Mouse (Mus musculus) testis, postnatal 14 days (tissue): ENCODE measurements around the gene Lmntd1.
A peak's percentile ranks its signal among the peaks of the same experiment; 100 is the strongest.

ENCODE experiments used
- DNase-seq: peaks from one replicate; pipeline ENCODE4 v3.0.0; 2021; ENCODE audit warnings: low spot score

Gene Lmntd1

DNA sequence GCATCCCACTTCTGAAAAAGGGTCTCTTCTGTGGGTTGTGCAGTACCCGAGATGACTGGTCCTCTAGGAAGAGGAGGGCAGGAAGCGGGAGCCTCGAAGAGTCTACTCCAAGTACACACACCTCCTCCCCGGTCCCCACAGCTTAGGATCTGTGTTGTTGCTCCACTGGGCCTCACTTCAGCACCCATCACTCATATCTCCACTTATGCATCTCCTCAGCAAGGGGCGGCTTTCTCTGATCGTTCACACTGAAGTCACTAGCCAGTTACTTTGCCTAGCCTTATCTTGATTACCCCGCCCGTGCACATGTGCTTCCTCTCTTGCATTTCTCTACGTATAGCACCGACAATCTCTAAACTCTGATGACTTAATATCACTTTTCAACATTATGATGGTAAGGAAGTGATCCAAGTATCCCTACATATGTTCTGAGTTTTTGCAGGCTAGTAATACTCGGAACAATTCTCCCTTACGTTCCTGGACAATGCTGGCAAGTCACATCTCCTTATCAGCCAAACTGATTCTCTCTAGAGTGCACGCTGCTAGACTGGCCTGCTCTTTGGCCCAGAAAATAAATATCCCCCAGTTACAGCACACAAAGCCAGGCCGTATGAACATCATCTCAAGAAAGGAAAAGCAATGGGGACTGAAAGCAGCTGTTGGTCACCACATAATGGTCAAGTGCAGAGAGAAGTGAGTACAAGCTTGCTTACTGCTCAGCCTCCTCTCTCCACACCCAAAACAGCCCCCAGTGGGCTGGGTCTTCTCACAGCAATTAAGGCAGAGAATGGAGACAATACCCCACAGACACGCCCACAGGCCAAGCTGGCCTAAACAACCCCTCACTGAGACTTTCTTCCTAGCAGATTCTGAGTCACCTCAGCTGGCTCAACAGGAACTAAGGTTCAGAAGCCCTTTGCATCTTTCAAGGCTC is 56.8 kb downstream of the Lmntd1 start:
- no peak for DNase-seq

DNA sequence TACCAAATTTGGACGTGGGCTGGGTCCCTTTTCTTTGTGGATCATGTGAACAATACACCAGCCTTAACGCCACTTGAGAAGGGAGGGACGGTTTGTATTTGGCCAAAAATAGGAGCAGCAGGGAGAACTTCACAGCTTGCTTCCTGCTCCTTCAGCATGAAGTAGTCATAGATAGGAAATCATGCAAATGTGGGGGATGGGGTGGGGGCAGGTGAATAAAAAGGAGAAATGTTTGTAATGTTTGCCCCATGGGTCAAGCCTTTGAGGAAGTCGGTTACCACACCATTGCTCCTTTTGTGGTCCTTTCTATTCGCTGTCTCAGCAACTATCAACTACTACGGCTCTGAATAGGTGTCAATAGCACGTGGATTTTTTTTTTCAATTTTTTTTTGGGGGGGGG is 60.9 kb downstream of the Lmntd1 start:
- DNase-seq, result no peak

DNA sequence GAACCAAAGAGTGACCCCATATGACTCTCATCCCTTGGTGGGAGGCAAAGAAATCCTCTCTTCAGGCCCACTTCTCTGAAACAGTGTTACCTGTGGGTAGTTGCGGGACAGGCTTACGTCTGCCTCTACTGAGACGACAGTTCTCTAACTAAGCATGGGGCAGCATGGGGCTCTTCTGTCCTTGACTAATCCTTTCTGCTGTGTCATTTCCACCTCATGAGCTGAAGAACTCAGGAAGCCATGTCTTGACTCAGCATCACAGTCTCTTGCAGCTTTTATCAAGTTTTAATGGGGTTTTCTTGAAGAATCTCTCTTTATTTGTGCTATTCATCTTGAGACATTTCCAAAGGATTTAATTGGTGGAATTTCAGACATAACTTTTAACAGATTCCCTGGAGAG is 61.3 kb downstream of the Lmntd1 start:
- no peak for DNase-seq

DNA sequence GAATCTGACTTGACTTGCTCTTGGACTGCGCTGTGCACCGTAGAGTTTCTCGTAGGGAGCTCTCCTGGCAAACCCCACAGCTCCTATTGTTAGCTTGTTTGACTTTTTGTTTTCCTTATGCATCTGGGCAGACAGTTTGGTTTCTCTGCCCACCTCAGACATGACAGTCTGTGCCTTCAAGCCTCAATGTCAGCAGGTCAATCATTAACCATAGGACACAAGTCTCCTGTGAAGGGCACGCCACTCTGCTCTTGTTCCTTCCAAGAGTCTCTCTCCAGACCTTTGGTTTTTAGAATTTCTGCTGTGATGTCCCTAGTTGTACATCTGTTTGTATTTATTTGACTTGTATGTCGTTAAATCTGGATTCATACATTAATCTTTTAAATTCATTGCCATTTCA is 63.1 kb downstream of the Lmntd1 start:
- DNase-seq, result no peak

DNA sequence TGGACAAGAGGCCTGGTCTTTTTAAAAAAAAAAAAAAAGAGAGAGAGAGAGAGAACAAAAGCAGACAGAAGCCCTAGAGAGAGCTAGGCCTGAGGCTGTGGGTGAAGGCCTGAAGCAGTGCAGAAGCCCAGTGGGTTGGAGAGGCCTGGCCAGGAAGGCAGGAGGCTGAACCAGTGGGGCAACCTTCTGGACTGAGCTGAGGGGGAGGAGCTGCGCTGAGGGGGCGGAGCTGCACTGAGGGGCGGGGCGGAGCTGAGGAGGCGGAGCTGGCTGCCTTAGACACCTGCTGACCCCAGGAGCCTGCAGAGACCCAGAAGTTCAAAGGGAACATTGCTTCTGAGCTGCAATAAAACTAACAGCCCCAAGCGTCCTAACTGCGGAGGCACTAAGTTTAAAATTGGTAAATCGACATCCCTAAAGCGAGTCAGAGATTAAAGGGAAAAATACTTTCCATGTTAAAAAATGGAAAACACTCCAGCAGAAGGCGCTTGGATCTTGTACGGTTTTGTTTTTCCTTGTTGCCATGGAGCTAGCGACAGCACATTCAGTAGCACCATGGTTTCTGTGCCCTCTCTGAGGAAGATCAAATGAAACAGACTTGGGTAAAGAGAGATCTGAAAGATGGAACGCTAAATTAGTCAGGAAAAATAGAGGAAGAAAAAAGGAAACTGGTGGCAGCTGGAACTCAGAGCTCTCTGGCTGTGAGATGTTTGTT is 68.0 kb downstream of the Lmntd1 start:
- peak; percentile 67 for DNase-seq

DNA sequence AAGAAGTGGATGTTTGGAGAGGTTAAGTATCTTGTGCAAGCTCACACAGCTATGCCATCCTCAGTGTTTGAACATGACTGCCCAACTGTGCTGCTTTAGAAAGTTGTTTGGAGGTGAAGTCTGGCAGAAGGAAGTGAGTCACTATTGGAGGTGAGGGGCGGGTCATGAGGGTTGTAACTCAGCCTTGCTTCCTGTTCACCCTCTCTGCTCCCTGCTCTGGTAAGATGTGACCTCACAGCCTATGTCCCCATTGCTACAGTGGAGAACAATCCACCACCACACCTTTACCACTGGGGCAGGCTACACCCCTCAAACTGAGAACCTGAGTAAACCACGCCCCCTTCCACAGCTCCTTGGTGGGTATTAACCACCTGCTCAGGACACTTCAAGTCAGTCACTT is 69.3 kb downstream of the Lmntd1 start:
- DNase-seq, result no peak

DNA sequence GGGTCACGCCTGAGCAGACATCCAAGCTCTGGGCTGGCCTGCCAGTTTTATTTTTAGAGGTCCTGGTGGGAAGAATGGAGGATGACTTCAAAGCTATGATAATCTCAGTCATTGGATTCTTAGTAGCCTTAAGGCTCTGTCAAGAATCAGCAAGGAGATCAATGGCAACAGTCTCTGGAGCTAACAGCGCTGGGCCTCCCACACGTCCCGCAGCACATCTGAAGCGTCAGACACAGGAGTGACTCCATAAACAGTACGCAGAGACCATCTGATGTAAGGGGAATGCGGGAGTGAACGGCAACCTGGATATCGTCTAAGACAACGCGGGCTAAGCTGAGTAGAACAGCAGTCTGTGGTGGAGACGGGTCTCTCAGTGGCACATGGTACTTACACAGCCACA is 69.8 kb downstream of the Lmntd1 start:
- DNase-seq, result no peak

DNA sequence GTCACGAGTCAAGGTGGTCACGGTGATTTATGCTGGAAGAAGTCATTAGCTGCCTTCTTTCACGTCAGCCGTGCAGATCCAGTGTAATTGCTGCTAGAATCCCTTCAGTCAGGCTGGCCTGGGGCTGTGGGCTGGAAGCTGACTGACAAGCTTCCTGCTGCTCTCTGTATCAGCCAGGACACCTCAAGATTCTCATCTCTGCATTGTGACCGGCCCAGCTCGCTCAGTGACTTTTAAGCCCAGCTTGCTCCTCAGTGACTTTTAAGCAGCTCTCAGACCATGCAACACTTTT is 74.6 kb downstream of the Lmntd1 start:
- DNase-seq, result no peak

DNA sequence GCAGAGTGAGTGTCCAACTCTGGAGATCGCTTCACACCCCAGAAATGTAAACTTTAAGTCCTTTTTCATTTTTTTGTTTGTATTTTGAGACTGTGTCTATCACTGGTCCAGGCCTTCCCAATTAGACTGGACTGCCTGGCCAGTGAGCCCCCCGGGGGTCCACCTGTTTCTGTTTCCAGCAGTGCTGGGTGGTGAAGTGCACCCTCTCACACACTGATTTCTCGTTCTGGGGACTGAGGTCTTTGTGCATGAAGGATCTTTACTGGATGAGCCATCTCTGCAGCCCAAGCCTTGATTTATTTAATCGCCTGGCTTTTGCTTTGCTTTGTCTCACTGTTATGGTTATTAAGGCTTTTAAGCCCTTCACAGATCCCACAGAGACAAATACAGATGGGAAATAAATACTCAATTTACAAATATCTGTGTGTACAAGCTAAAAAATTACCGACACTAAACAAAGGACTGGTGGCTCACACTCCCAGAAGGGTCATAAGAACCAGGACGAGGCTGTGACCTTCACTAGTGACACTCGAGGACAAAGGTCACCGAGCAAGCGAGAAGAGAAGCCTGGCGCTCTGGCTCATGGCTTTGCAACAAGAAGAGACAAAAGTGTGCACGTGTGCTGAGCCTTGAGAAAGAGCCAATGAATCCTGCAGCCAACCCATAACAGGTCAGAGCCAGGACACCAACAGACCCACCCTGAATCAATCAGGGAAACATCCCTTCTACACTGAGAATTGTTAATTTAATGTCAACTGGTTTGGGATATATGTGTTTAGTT is 75.1 kb downstream of the Lmntd1 start:
- DNase-seq, result no peak

DNA sequence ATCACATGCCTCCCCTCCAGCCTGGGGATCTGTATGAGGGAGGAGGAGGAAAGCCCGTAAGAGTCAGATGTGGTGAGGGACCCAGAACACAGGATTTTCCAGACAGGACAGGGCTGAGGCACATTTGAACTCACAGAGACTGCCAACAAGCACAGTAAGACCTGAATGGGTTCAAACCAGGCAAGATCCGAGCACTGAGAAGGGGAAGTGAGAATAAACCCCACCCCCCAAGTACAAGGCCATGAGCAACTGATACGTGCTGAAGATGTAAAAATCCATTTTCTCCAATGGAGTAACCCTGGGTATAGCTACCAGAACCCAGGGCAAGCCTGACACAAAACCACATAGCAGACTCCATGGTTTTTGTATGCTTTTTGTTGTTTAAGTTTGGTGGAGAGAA is 83.7 kb downstream of the Lmntd1 start:
- no peak for DNase-seq

DNA sequence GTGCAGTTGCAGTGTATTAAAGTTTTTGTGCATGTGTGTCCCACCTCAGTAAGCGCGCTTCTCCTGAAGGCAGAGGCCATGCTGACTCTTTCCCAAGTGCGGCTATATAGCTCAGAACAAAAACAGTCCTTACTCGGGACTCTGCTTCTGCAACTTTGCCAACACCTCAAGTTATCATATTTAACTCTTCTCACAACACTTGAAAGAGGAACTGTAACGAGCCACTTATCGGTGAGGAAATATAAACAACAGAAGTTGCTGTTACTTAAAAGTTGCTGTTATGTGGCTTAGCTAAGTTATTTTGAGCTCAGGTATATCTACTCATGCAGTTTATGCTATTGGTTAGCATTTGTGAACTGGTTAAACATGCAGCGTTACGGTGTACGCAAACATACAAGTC is 90.8 kb downstream of the Lmntd1 start:
- DNase-seq, result no peak

DNA sequence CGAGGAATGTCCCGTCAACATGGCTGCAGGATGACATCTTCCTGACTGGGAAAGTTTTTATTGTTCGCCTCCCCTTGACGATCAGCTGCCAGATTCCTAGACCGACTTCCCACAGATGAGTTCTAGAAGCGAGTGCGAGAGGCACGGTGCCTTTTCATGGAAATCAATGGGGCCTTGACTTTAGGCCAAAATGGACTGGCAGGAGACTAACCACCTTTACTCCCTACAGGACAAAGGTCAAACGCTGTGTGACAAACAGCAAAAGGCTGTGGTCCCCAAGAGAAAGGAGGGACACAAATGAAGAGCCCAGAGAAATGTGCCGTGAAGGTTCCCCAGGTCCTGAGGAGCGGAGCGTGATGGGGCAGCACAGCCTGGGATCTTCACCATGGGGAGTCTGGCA is 91.5 kb downstream of the Lmntd1 start:
- no peak for DNase-seq

DNA sequence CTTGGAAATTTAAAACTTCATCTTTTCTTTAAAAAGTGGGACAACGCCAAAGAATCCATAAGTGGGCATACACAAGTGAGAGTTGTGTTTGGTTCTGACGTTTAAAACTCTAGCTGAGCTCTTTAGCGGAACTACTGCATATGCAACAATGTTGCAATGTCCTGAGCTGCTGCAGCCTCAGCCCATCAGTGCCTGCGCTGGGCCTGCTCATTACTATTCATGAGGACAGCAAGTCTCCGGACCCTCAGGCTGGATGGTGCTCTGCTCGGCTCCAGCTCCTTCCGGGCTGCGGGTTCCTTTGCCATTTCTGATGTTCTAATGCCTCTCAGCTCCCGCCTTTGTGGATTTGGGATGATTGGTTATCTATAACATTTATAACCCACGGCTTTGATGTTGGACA is 97.1 kb downstream of the Lmntd1 start:
- peak; percentile 72 for DNase-seq

DNA sequence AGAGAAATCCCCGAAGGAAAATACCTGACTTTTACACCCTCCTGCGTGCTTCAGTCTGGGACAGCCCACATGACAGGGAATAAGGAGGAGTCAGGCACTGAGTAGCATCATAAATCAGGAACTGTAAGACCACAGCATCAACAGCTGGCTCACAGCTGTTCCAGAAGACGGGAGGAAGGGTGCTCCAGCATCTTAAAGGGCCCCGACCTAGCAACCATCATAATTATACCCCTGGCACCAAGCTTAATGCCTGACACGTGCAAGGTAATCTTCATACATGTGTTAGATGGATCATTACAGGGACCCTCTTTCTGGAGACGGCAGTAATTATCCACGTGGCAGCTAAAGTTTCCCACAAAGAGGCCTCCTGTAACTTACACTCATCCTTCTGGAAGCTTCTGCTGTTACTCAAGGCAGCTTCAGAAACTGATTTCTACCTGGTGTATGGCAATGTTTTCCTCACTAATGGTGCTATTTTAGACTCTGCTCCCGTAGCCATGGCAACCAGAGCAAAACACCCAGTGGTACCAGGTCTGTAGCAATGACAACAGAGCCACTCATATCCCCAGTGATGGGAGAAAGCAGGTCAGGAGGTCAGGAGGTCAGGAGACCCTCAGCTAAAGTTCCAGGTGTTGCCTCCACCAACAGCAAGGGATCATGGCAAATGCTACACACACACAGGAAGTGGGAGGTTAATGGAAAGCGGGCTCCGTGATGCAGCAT is 98.1 kb downstream of the Lmntd1 start:
- no peak for DNase-seq

DNA sequence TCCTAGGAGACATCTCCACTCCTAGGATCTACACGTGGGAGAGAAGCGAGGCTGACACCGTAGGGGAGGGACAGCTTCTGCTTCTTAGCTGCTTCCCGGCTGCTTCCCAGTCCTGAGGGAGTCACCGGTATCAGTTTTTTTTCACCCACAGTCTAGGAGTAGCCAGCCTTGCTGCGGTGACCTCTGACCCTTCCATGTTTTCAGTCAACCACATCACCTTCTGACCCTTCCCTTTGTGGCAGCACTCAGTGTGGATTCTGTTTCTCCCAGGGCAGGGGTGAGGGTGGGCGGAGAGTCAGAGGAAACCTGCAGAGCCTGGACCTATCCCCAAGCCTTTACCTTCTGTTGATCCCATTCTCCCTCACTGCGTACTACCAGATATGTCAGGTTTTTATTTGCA is 102.9 kb downstream of the Lmntd1 start:
- DNase-seq, result no peak

DNA sequence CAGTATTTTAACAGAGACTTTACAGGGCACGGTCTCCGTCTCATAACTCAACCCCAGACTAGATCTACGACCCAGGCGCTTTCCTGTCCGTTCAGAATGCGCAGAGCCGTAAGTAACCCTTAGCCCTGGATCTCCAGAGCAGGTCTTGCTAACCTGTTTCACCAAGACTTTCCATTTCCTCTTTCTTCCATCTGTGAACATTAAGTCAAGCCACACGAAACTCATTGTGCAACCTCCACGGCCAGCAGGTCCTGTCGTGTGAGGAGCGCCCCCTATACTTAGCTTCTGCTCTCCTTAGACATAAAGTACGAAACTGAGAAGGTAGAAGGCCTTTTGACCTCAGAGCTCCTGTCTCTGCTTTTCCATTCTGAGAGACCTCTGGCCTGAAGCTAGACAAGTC is 105.3 kb downstream of the Lmntd1 start:
- no peak for DNase-seq

DNA sequence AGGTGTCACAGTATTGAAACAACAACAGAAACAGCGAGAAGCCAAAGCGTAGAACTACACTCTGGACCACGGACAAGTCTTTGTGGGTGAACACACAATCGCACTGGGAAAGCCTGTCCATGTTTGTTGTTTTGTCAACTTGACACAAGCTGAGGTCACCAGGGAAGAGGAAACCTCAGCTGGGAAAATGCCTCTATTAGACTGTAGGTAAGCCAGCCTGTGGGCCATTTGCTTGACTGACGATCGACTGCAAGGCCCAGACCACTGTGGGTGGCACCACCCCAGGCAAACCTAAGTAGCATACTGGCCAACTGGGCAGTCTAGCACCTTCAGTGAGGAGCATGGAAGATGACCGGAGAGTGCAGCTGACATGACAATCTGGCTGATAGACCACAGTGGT is 112.4 kb downstream of the Lmntd1 start:
- no peak for DNase-seq

DNA sequence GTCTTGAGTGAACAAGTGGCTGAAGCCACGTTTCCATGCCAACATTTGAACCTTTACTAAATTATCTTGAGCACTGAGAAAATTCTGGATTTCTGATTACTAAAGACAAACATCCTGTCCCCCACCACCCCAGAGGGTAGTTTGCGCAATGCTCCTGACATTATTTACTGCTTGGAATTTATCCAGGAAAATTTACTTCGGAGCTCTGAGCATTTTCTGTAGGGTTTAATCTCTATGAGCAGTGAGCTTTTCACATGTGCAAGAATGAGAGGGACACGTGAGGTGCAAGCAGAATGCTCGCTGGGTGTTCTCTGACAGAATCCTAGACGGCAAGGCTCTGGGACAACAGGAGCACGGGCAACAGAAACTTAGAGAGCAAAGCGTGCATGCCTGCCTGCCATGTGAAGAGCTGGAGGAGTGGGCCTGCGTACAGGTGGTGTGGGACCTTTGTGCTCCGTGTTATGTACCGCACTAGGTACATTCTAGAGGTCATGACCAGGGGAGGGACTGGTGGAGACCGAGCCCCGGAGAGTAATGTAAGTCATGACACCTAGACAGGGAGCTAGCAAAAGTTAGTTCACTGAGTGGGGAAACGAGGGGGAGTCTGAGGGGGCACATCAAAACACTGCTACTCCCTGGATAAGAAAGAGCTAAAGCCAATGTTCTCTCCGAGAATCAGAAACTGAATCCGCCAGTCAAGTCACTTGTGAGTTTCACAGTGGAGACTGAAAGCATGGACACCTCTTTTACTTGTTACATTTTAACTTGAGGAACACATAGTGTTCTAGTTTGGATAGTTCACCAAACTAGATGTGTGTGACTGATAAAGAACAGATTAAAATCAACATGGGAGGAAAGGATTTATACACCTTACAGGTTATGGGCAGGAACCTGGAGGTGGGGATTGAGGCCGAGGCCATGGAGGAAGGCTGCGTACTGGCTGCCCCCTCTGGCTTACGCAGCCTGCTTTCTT is 114.3 kb downstream of the Lmntd1 start:
- DNase-seq, result no peak

DNA sequence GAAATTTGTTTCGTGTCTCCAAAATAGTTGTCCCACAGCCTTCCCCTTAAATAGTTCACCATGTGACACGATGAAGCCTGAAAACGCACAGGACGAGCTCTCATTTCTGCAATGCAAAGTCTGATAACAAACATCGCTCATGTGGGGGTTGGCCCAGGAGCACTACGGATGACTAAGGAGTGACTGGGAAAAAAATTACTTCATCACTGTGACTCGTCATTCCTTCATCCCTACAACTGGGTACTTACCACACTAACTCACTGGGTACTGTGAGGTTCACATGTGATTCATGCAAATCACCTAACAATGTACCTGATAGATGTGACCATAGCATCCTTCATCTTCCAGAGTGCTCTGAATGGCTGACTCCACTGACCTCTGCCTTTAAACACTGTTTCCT is 118.4 kb downstream of the Lmntd1 start:
- no peak for DNase-seq

DNA sequence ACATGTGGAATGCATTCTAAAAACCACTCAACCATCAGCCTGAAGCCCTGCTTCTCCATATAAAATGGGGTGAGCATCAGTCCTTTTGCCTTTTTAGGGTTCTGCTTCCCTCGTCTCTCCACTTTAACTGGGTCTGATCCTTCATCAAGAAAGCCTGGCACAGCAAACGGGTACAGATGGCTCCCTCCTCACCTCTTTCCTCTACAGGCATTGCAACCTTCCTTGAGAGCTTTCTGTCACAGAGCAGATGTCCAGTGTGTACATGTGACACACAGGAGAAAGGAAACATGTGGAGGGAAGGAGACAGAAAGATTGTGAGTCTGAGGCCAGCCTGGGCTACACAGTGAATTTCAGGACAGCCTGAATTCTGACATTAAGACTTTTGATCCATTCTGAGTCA is 125.9 kb downstream of the Lmntd1 start:
- no peak for DNase-seq

DNA sequence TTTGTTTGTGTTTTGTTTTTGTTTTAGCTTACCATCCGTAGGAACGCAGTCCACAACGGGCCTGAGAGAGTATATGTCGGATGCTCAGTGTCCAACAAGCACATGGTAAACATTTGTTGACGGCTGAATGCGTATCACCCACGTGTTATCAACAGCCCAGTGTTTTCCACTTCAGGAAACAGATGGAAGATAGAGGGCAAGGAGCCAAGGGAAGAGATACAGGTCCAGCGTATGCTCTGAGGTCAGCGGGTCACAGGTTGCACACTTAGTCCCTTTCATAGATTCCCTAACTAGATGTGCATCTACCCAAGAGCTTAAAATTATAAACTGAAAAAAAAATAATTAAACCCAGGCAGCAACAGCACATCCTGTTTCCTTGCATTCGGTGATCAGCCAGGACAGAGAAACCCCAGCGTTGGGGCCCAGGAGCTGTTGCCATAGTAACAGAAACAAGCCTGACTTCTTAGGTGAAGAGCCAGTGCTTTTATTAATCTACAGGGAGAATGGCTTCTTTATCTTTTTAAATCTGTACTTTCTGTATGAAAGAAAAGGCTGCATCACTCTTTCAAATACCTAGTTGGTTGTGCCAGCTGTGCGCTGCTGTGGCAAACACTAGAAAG is 128.0 kb downstream of the Lmntd1 start:
- peak; percentile 25 for DNase-seq
